13 mouse cellular contexts compared by ENCODE assay signal in genomic region chr11:113266706-113267105, GRCm38 (mm10).
DNase-seq lines count a peak whose midpoint lies in the region; ATAC-seq and TF ChIP-seq lines count a peak whose summit lies in the region.
"Had no signal": no experiment of that assay in that cellular context is flagged by ENCODE, and none has a peak within 500 bp of the region (broad histone marks: within the 10 kb centered on the region; RNA-seq: fewer than 3 reads in every experiment).

No protein-coding gene starts in this region.

- H3K9ac ChIP-seq in forebrain, embryonic 14.5 days (ENCODE audit: low read length) = no peak overlapping the region
- H3K9ac ChIP-seq in heart, embryonic 12.5 days = no peak overlapping the region
- H3K9ac ChIP-seq: embryonic facial prominence, embryonic 15.5 days; neural tube, embryonic 12.5 days had no signal

- TF ChIP-seq CTCF in lung, adult 2 months (IDR thresholded peaks at IDR 0.05; ENCODE audit: insufficient read depth, low read length) = no peak

- intact Hi-C loops in left cerebral cortex, postnatal 14 days (cut with DNase I) = no loop called here

- peaks cover 14% of the 10 kb centered on the region for H3K4me1 ChIP-seq in forebrain, embryonic 14.5 days (ENCODE audit: control insufficient read depth, insufficient read depth, low read length)
- no peaks in the 10 kb centered on the region for H3K4me1 ChIP-seq in lung, adult 2 months (ENCODE audit: control insufficient read depth, insufficient read depth, low read length)
- H3K4me1 ChIP-seq in heart, embryonic 12.5 days (replicated peaks) = peaks cover 10% of the 10 kb centered on the region

- no peaks in the 10 kb centered on the region for H3K9me3 ChIP-seq in forebrain, embryonic 14.5 days (replicated peaks; ENCODE audit: control insufficient read depth, low read length)
- no peaks in the 10 kb centered on the region for H3K9me3 ChIP-seq in heart, embryonic 12.5 days (replicated peaks)
- H3K9me3 ChIP-seq: embryonic facial prominence, embryonic 15.5 days; neural tube, embryonic 12.5 days had no signal

- ATAC-seq in forebrain, embryonic 14.5 days = peak; percentile 87
- ATAC-seq in heart, embryonic 12.5 days (ENCODE audit: insufficient number of reproducible peaks, low FRiP score) = no peak

- H3K4me3 ChIP-seq in forebrain, embryonic 14.5 days (ENCODE audit: low read depth, low read length) = no peak overlapping the region
- H3K4me3 ChIP-seq in lung, adult 2 months (replicated peaks; ENCODE audit: extremely low read depth, low read depth, low read length) = no peak overlapping the region
- H3K4me3 ChIP-seq in heart, embryonic 12.5 days = no peak overlapping the region
- H3K4me3 ChIP-seq: embryonic facial prominence, embryonic 15.5 days; neural tube, embryonic 12.5 days had no signal

- WGBS in forebrain, embryonic 14.5 days = 37% methylated on average over 4 of the region's 4 CpGs
- WGBS in lung, adult 2 months = 57% methylated on average over 4 of the region's 4 CpGs
- WGBS in heart, embryonic 12.5 days = 44% methylated on average over 4 of the region's 4 CpGs

- no peak for TF ChIP-seq POLR2A in lung, adult 2 months (IDR thresholded peaks at IDR 0.05; ENCODE audit: borderline replicate concordance, extremely low read depth, low read depth, low read length)

- peak; percentile 28 to 43 for DNase-seq in left cerebral cortex, postnatal 14 days (ENCODE audit: low spot score in 2 of 2)
- no peak for DNase-seq in left cerebral cortex, adult 8-10 months (ENCODE audit: low spot score in 2 of 2)
- DNase-seq in brain, adult 2 months (ENCODE audit: low read depth, low spot score) = peak; percentile 67
- peak; percentile 86 for DNase-seq in forebrain, embryonic 14.5 days (ENCODE audit: low spot score)
- peak; percentile 85 for DNase-seq in layer of hippocampus, adult 9-11 months
- no peak for DNase-seq in lung, adult 2 months
- DNase-seq: cerebellum, adult 2 months; gastrocnemius, postnatal 36 days; heart, postnatal 14 days had no signal

- no peaks in the 10 kb centered on the region for H3K27me3 ChIP-seq in forebrain, embryonic 14.5 days (replicated peaks; ENCODE audit: control insufficient read depth, insufficient read depth, low read length)
- no peaks in the 10 kb centered on the region for H3K27me3 ChIP-seq in heart, embryonic 12.5 days (replicated peaks)
- H3K27me3 ChIP-seq: embryonic facial prominence, embryonic 15.5 days; neural tube, embryonic 12.5 days had no signal

- no peak overlapping the region for H3K4me2 ChIP-seq in forebrain, embryonic 14.5 days (ENCODE audit: low read length)
- H3K4me2 ChIP-seq in heart, embryonic 12.5 days = no peak overlapping the region
- H3K4me2 ChIP-seq: embryonic facial prominence, embryonic 15.5 days; neural tube, embryonic 12.5 days had no signal

- H3K36me3 ChIP-seq in forebrain, embryonic 14.5 days (ENCODE audit: control insufficient read depth, insufficient read depth, low read length) = no peaks in the 10 kb centered on the region
- H3K36me3 ChIP-seq in heart, embryonic 12.5 days = no peaks in the 10 kb centered on the region
- H3K36me3 ChIP-seq: embryonic facial prominence, embryonic 15.5 days; neural tube, embryonic 12.5 days had no signal

- peak overlapping the region; percentile 82 for H3K27ac ChIP-seq in forebrain, embryonic 14.5 days (ENCODE audit: low read depth, low read length)
- no peak overlapping the region for H3K27ac ChIP-seq in heart, embryonic 12.5 days (ENCODE audit: poor library complexity, severe bottlenecking)
- H3K27ac ChIP-seq: embryonic facial prominence, embryonic 15.5 days; kidney, postnatal 0 days; neural tube, embryonic 12.5 days had no signal

Comparison
In these comparisons a context has a peak if more than half of its experiments do, and no peak if none do; other contexts are left out.
1. DNase-seq: peak in left cerebral cortex, postnatal 14 days (2 of 2), brain, adult 2 months (single experiment), forebrain, embryonic 14.5 days (single experiment) and layer of hippocampus, adult 9-11 months (single experiment); none in left cerebral cortex, adult 8-10 months (0 of 2) and lung, adult 2 months (single experiment).